Mouse (Mus musculus): ENCODE measurements around the gene Cables2.

DNA sequence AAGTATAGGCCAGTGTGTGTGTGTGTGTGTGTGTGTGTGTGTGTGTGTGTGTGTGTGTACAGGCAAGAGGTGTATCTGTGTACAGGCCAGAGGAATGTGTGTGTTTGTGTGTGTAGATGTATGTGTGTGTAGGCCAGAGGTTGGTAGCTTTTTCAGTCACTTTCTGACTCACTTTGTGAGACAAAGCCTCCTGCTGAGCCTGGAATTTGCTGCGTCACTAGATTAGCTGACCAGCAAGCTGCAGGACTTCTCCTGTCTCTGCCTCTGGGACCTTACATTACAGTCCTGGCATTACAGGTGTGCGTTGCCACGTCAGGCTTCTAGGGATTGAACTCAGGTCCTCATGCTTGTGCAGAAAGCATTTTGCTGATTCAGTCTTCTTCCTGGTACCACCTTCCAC lies 21.5 kb downstream of the Cables2 start:
- TF ChIP-seq CTCF (IDR thresholded peaks at IDR 0.05; ENCODE audit: low read depth) (no peak), EP300 (IDR thresholded peaks at IDR 0.05; ENCODE audit: low read depth) (no peak)

Measured in heart, postnatal 0 days (tissue).